Mouse (Mus musculus) liver, embryonic 15.5 days (tissue): ENCODE results near the gene Cct7. TPM values are rescaled to one million over a fixed set of nuclear protein-coding genes. Genes with fewer than 3 reads are reported as not detected.

Source experiments
- polyA plus RNA-seq: library from polyadenylated mRNA; unstranded; fragments of >200 nt; fragmentation: Nextera tagmentation; extraction: Ambion mirVana; gene quantifications from 2 replicates; pipeline ENCODE4 v1.2.1, GENCODE M21; 2015

The Cct7 gene
- polyA plus RNA-seq, 1 experiment from 2014 or later, result 260 TPM

Other genes with a start within 250 kb of the Cct7 start
- gene Sfxn5, start 118.1 kb upstream of the Cct7 start, polyA plus RNA-seq, result 1.6 and 1.9 TPM in 2 replicates
- 0.86 and 1.3 TPM in 2 replicates for gene Rab11fip5, start 76.9 kb upstream of the Cct7 start, polyA plus RNA-seq
- gene Noto, start 27.6 kb upstream of the Cct7 start, polyA plus RNA-seq, result not detected in 2 replicates
- 20.1 and 21.4 TPM in 2 replicates for gene Smyd5, start 19.5 kb upstream of the Cct7 start, polyA plus RNA-seq
- gene Pradc1, start 456 bp downstream of the Cct7 start, polyA plus RNA-seq, result 25.7 and 26.8 TPM in 2 replicates
- not detected in 2 replicates for gene Fbxo41, start 51.5 kb downstream of the Cct7 start, polyA plus RNA-seq
- not detected in 2 replicates for gene Egr4, start 62.1 kb downstream of the Cct7 start, polyA plus RNA-seq
- 1.5 and 1.9 TPM in 2 replicates for gene Alms1, start 136.0 kb downstream of the Cct7 start, polyA plus RNA-seq